Mouse (Mus musculus): ENCODE measurements around the gene Cyp39a1. TPM values are rescaled to one million over a fixed set of nuclear protein-coding genes. Genes with fewer than 3 reads are reported as not detected.
A peak's percentile ranks its signal among the peaks of the same experiment; 100 is the strongest.

Cyp39a1 gene
- polyA plus RNA-seq, 1 experiment from 2014 or later: 12.3 TPM

DNA sequence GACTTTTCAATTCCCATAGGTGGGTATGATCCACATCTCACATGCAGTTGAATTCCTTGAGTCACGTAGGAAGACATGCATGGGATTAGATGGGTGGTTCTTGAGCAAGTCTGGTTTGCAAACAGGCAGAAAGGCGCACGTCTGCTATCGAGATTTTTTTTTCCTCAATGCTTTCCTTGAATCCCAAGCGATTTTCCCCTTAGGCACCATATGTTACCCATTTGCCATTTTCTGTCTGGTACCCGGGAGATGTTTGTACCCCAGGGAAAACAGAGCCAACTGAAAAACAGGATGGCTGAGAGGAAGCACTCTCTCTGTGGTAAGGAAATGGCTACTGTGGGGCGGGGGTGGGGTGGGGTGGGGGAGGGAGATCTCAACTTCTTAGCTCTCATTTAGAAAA, 49.4 kb downstream of the Cyp39a1 start:
- H3K27me3 ChIP-seq: no peaks in the 10 kb centered on the region
- POLR2A ChIA-PET: no interaction called here
- in situ Hi-C loops (cut with MboI; ENCODE audit: low pct_unique_long_range_greater_than_20kb): no loop called here
- TF ChIP-seq CTCF (IDR thresholded peaks at IDR 0.05): no peak
- DNase-seq (ENCODE audit: low read depth, low spot score) (no peak), ATAC-seq (no peak)
- CTCF ChIA-PET: interaction anchor here (0.7 kb wide), 1 partner anchor 9 kb away, joined by 3 read pairs; no protein-coding TSS in a partner anchor

DNA sequence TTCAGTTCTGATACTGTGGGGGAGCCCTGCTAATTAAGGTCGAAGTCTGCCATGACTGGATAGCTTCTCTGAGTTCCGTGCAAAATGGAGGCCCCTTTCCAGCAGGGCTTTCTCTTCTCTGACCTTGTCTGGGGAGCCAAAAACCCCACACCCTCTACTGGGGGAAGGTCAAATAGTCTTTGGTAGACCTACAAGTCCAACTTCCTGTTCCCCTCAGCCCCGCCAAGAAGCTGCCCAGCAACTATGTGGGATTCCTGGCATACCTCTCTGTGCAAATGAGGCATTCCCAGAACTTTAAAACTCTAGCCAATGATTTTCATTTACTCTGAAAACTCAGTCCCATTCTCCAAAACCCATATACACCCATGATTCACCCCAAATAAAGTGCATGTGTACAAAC, 52.2 kb downstream of the Cyp39a1 start:
- DNase-seq (ENCODE audit: low read depth, low spot score) (no peak), ATAC-seq (no peak)
- no peaks in the 10 kb centered on the region for H3K27me3 ChIP-seq
- ChIA-PET CTCF (no interaction called here), POLR2A (no interaction called here)
- in situ Hi-C loops (cut with MboI; ENCODE audit: low pct_unique_long_range_greater_than_20kb): no loop called here
- TF ChIP-seq CTCF (IDR thresholded peaks at IDR 0.05): no peak

DNA sequence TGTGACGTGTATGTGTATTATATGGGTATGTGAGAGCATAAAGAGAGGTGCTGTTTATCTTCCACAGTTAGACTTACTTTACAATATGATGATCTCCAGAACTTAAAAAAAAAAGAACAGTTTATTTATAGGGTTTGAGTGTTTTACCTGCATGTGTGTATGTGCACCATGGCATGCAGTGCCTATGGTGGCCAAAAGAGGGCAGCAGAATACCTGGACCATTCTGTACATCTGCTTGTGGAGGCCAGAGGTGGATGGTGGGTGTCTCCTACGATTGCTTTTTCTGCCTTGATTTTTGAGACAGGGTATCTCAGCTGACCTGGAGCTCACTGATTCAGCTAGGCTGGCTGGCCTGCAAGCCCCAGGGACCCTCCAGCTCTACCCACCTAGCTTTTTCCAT, 57.3 kb downstream of the Cyp39a1 start:
- POLR2A ChIA-PET: no interaction called here
- DNase-seq (ENCODE audit: low read depth, low spot score) (no peak), ATAC-seq (no peak)
- CTCF ChIA-PET: no interaction called here
- no peaks in the 10 kb centered on the region for H3K27me3 ChIP-seq
- in situ Hi-C loops (cut with MboI; ENCODE audit: low pct_unique_long_range_greater_than_20kb): no loop called here
- TF ChIP-seq CTCF (IDR thresholded peaks at IDR 0.05): peak; percentile 53

DNA sequence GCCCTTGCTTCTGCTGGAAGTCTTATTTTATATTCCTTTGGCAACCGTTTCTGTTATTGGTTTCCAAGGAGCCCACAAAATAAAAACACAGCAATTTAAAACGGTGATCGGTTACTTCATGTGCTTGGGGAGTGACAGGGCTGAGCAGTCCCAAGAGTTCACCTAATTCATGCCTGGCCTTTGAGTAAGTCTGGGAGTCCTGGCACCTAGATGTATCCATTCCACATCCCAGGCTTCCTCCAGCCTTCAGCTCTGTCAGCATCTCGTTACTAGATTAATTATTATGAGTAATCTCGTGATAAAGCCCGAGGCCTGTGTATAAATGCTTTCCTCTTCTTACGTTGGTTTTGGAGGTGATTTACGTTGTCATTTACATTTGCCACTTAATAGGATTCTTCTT, 64.1 kb downstream of the Cyp39a1 start:
- ChIA-PET CTCF (interaction anchor here (1.6 kb wide), 1 partner anchor 10 kb away, joined by 4 read pairs; no protein-coding TSS in a partner anchor), POLR2A (no interaction called here)
- no peak for TF ChIP-seq CTCF (IDR thresholded peaks at IDR 0.05)
- no peaks in the 10 kb centered on the region for H3K27me3 ChIP-seq
- in situ Hi-C loops (cut with MboI; ENCODE audit: low pct_unique_long_range_greater_than_20kb): no loop called here
- ATAC-seq: no peak
- no peak for DNase-seq (ENCODE audit: low read depth, low spot score)

DNA sequence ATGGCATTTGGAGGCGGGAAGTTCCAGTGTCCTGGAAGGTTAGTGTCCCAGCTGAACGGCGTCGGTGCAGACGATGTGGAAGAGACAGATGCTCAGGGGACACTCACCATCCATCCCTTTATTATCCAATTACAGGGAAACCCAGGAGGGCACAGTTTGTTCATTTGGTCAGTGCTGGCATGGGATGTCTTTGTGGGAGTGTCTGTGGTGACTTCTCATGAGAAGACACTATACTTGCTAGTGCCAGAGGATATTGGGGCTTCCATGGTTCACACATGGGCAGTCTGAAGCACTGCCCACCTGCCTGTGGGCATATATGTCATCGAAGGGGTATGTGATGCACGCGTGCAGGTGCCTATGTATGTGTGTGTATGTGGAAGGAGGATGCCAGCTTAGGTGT, 64.8 kb downstream of the Cyp39a1 start:
- in situ Hi-C loops (cut with MboI; ENCODE audit: low pct_unique_long_range_greater_than_20kb): no loop called here
- ChIA-PET POLR2A (no interaction called here), CTCF (interaction anchor here (1.6 kb wide), 1 partner anchor 10 kb away, joined by 4 read pairs; no protein-coding TSS in a partner anchor)
- H3K27me3 ChIP-seq: no peaks in the 10 kb centered on the region
- DNase-seq (ENCODE audit: low read depth, low spot score): no peak
- ATAC-seq: no peak
- no peak for TF ChIP-seq CTCF (IDR thresholded peaks at IDR 0.05)

DNA sequence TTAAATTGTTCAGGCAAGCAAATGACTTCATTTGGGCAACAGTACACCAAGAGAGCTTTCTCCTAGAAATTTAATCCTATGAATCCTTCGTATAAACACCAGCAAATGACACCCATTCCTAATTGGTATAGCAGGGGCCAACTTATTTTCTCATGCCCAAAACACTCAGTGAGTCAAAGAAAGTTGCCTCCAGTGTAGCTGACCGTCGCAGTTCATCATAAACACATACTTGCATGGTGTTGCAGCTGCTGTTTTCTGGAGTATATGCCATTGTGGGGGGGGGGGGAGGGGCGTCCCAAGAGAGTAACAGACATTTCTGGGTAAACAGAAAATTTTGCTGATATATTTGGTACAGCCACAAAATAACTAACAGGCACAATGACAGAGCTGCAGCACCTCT, 67.0 kb downstream of the Cyp39a1 start:
- no peak for TF ChIP-seq CTCF (IDR thresholded peaks at IDR 0.05)
- DNase-seq (ENCODE audit: low read depth, low spot score) (no peak), ATAC-seq (no peak)
- no peaks in the 10 kb centered on the region for H3K27me3 ChIP-seq
- ChIA-PET POLR2A (no interaction called here), CTCF (interaction anchor here (1.0 to 1.4 kb wide), 2 partner anchors 11 to 134 kb away, joined by 3 read pairs; no protein-coding TSS in a partner anchor)
- in situ Hi-C loops (cut with MboI; ENCODE audit: low pct_unique_long_range_greater_than_20kb): no loop called here

DNA sequence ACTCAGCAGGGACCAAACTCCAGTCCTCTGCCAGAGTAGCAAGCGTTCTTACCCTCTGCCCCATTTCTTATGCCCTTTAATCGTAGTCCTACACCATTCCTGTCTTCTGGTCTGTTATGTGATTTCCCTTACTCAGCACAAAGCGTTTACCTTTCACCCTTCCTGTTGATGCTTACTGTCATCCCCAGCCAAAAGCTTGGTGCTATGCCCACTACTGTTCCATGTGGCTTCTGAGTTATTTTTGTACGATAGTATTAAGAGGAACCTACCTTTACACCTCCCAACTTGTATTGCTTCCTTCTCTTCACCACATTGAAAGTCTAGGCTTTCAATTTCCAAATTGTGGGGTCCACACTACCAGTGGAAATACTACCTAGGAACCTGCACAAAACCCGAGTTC, 76.7 kb downstream of the Cyp39a1 start:
- TF ChIP-seq CTCF (IDR thresholded peaks at IDR 0.05): no peak
- ChIA-PET POLR2A (no interaction called here), CTCF (interaction anchor here (0.7 to 1.3 kb wide), 5 partner anchors 9 to 49 kb away, joined by 3 to 7 read pairs (median 3); no protein-coding TSS in a partner anchor)
- no peak for ATAC-seq
- no peaks in the 10 kb centered on the region for H3K27me3 ChIP-seq
- in situ Hi-C loops (cut with MboI; ENCODE audit: low pct_unique_long_range_greater_than_20kb): no loop called here
- no peak for DNase-seq (ENCODE audit: low read depth, low spot score)

DNA sequence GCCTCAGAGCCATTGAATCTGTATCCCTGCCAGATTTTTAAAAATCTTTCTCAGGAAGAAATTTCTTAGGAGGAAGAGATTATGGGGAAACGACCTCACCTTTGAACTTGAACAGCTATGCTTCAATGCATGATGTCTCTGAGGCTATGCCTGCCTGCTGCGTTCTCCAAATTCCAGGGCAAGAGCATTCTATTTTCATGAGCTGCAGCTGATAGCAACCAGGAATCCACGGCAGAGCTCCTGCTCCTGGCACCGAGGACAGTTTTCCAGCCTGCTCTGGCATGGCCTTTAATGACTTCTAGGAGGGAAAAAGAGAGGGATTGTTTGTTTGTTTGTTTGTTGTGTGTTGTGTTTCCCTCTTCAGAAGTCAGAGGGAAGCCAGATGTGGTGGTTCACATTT, 77.2 kb downstream of the Cyp39a1 start:
- POLR2A ChIA-PET: no interaction called here
- CTCF ChIA-PET: interaction anchor here (0.7 to 1.3 kb wide), 7 partner anchors 8 to 127 kb away, joined by 3 to 7 read pairs (median 3); no protein-coding TSS in a partner anchor
- in situ Hi-C loops (cut with MboI; ENCODE audit: low pct_unique_long_range_greater_than_20kb): no loop called here

DNA sequence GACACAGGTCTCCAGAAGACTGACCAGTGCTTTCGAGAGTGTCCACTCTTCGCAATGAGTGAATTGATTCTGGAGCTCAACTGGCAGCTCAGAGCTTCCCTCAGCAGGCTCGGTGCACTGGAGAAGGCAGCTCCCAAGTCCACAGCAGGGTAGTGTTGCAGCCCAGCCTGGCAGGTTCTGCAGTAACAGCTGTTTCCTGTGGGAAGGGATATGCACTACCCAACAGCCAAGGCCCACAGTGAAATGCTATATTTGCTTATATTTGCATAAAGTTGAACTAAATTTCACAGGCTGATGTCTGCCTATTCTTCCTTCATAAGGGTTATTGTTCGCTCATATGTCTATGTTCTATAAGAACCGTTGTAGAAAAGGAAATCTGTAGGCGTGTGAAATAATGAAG, 83.9 kb downstream of the Cyp39a1 start:
- no peak for DNase-seq (ENCODE audit: low read depth, low spot score)
- in situ Hi-C loops (cut with MboI; ENCODE audit: low pct_unique_long_range_greater_than_20kb): no loop called here
- no peak for ATAC-seq
- TF ChIP-seq CTCF (IDR thresholded peaks at IDR 0.05): no peak
- ChIA-PET CTCF (no interaction called here), POLR2A (no interaction called here)
- H3K27me3 ChIP-seq: no peaks in the 10 kb centered on the region

More for the DNA sequence above, 77.2 kb downstream of the Cyp39a1 start:
- no peak for TF ChIP-seq CTCF (IDR thresholded peaks at IDR 0.05)
- H3K27me3 ChIP-seq: no peaks in the 10 kb centered on the region
- no peak for DNase-seq (ENCODE audit: low read depth, low spot score)
- ATAC-seq: peak; percentile 76

DNA sequence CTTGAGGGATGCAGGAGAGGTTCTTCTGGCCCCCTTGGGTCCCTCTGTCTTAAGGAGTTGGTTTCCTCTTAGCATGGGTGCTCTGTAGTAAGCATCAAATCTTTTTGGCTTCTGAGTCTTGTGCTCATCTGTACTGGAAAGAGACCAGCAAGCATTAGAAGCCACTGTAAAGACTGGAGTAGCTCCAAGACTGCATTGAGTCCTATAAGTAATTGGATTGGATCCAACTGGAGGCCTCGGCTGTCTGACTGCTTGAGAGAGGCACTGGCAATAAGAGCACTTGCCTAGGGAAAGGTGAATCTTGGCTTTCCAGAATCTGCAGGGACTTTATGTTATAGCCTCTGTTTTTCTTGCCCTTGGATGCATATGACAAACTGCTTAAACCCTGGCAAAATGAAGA, 85.6 kb downstream of the Cyp39a1 start:
- in situ Hi-C loops (cut with MboI; ENCODE audit: low pct_unique_long_range_greater_than_20kb): no loop called here
- no peaks in the 10 kb centered on the region for H3K27me3 ChIP-seq
- ChIA-PET CTCF (interaction anchor here (0.8 to 1.7 kb wide), 5 partner anchors 9 to 117 kb away, joined by 3 to 7 read pairs (median 4); no protein-coding TSS in a partner anchor), POLR2A (no interaction called here)
- DNase-seq (ENCODE audit: low read depth, low spot score) (no peak), ATAC-seq (no peak)
- no peak for TF ChIP-seq CTCF (IDR thresholded peaks at IDR 0.05)

DNA sequence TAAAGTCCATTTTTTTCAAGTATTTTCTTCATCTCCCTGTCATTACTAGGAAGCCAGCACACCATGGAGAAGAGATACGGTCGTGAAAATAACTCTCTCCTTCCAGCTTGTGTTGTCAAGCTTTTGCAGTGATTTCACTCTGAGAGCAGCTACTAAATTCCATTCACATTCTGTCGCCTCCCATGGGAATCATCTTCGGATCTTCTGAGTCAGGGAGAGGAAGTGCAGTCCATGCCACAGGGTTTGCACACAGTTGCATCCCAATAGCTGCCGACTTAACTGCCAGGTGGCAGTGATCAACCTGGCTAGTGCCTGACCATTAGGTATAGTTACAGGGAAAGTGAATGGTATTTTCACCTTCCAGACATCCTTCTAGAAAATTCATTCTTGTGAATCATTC, 87.5 kb downstream of the Cyp39a1 start:
- peak; percentile 62 for DNase-seq (ENCODE audit: low read depth, low spot score)
- in situ Hi-C loops (cut with MboI; ENCODE audit: low pct_unique_long_range_greater_than_20kb): no loop called here
- CTCF ChIA-PET: interaction anchor here (0.9 to 1.2 kb wide), 2 partner anchors 10 to 48 kb away, joined by 3 read pairs; no protein-coding TSS in a partner anchor

More for the DNA sequence above, 87.5 kb downstream of the Cyp39a1 start:
- no peaks in the 10 kb centered on the region for H3K27me3 ChIP-seq
- peak; percentile 14 for TF ChIP-seq CTCF (IDR thresholded peaks at IDR 0.05)
- POLR2A ChIA-PET: no interaction called here
- ATAC-seq: peak; percentile 73
